Mouse (Mus musculus): ENCODE data around the gene Acan. TPM values are rescaled to one million over a fixed set of nuclear protein-coding genes. Genes with fewer than 3 reads are reported as not detected.

Acan gene
- polyA plus RNA-seq, 1 experiment from 2014 or later: not detected

DNA sequence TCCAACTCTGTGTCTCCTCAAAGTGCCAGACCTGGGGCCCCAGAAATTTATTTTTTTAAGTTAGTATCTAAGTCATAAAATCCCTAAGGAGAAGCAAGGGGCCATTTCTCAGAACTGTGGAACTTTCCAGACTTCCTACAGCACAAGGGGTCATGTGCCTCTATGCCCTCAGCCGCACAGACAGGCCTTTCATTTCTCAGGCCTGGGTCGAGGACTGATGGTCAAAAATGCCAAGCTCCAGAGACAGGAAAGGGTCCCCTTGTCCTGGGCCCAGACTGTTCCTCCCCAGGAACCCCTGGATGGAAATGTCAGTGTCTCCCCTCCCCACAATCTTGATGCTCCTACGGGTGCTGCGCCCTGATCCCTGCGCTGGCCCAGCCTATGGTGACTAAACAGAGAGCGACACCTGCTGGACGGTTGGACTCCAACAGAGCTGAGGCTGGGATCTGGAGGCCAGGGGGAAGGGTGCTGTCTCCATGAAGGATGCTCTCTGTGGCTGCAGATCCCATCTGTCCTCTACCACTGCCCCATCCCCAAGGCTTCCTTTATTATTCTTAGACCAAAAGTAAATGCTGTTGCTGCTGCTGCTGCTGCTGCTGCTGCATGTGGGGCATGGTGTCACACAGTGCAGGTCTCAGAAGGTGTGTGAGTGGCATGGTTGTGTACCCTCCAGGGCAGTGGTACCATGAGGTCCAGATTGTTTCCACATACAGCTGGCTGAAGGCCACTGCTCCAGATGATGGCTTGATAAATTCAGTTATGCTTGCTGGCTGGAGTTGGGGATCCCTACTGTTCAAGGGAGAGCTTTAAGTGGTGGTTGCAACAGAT lies 27.5 kb downstream of the Acan start:
- H3K27ac ChIP-seq (ENCODE audit: low read depth, low read length): no peak overlapping the region
- no peak overlapping the region for H3K4me2 ChIP-seq (replicated peaks; ENCODE audit: low read depth)
- H3K9me3 ChIP-seq (ENCODE audit: control insufficient read depth): no peaks in the 10 kb centered on the region
- no peaks in the 10 kb centered on the region for H3K4me1 ChIP-seq (replicated peaks; ENCODE audit: control insufficient read depth, insufficient read depth, low read length)
- WGBS: 21% methylated on average over 7 of the region's 7 CpGs
- no peaks in the 10 kb centered on the region for H3K27me3 ChIP-seq (replicated peaks; ENCODE audit: control insufficient read depth, insufficient read depth, low read length)
- no peak overlapping the region for H3K4me3 ChIP-seq (ENCODE audit: low read depth, low read length)
- H3K9ac ChIP-seq (ENCODE audit: low read depth, low read length): no peak overlapping the region
- peak; percentile 92 for TF ChIP-seq CTCF (IDR thresholded peaks at IDR 0.05; ENCODE audit: low read depth)
- ATAC-seq: no peak
- H3K36me3 ChIP-seq (ENCODE audit: control insufficient read depth, insufficient read depth): no peaks in the 10 kb centered on the region

DNA sequence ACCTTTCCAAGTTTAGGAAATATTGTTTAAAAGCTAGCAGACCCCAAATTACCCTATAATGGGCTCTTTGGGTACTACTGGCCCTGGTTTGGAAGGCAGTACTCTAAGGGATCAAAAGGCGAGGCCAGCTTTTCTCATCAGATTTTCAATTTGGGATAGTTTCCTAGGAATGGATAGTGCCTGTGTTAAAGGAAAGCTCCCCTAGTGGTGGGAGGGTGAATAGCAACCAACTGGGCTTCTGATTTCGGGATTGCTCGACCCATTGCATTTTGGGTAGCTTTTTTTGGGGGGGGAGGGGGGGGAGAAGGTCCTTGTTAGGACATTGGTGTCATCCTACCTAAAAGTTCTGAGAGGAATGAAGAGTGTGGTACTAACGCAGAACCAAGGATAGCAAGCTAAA lies 35.8 kb downstream of the Acan start:
- peak; percentile 61 for TF ChIP-seq CTCF (IDR thresholded peaks at IDR 0.05; ENCODE audit: low read depth)
- ATAC-seq: no peak
- Histone ChIP-seq H3K4me1 (replicated peaks; ENCODE audit: control insufficient read depth, insufficient read depth, low read length) (no peaks in the 10 kb centered on the region), H3K9me3 (ENCODE audit: control insufficient read depth) (no peaks in the 10 kb centered on the region), H3K27me3 (replicated peaks; ENCODE audit: control insufficient read depth, insufficient read depth, low read length) (no peaks in the 10 kb centered on the region), H3K9ac (ENCODE audit: low read depth, low read length) (no peak overlapping the region), H3K4me2 (replicated peaks; ENCODE audit: low read depth) (no peak overlapping the region), H3K27ac (ENCODE audit: low read depth, low read length) (no peak overlapping the region), H3K4me3 (ENCODE audit: low read depth, low read length) (no peak overlapping the region), H3K36me3 (ENCODE audit: control insufficient read depth, insufficient read depth) (no peaks in the 10 kb centered on the region)
- 78% methylated on average over 4 of the region's 4 CpGs for WGBS

DNA sequence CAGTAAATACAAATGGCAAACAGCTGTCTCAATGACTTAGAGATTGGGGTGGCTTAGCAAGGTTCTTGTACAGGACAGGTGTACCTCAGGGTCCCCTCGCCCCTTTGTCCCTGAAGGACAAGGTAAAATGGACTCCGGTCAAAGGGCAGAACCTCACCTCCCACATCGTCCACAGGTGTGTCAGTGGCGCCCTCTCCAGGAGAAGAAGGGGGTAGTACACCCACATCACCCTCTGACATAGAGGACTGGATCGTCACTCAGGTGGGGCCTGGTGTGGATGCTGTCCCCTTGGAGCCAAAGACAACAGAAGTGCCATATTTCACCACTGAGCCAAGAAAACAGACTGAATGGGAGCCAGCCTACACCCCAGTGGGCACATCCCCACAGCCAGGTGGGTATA lies 43.2 kb downstream of the Acan start:
- H3K4me3 ChIP-seq (ENCODE audit: low read depth, low read length): no peak overlapping the region
- no peak overlapping the region for H3K27ac ChIP-seq (ENCODE audit: low read depth, low read length)
- H3K9me3 ChIP-seq (ENCODE audit: control insufficient read depth): no peaks in the 10 kb centered on the region
- TF ChIP-seq CTCF (IDR thresholded peaks at IDR 0.05; ENCODE audit: low read depth): no peak
- no peak overlapping the region for H3K4me2 ChIP-seq (replicated peaks; ENCODE audit: low read depth)
- no peaks in the 10 kb centered on the region for H3K36me3 ChIP-seq (ENCODE audit: control insufficient read depth, insufficient read depth)
- H3K4me1 ChIP-seq (replicated peaks; ENCODE audit: control insufficient read depth, insufficient read depth, low read length): no peaks in the 10 kb centered on the region
- ATAC-seq: no peak
- H3K27me3 ChIP-seq (replicated peaks; ENCODE audit: control insufficient read depth, insufficient read depth, low read length): no peaks in the 10 kb centered on the region
- no peak overlapping the region for H3K9ac ChIP-seq (ENCODE audit: low read depth, low read length)
- 74% methylated on average over 5 of the region's 5 CpGs for WGBS

DNA sequence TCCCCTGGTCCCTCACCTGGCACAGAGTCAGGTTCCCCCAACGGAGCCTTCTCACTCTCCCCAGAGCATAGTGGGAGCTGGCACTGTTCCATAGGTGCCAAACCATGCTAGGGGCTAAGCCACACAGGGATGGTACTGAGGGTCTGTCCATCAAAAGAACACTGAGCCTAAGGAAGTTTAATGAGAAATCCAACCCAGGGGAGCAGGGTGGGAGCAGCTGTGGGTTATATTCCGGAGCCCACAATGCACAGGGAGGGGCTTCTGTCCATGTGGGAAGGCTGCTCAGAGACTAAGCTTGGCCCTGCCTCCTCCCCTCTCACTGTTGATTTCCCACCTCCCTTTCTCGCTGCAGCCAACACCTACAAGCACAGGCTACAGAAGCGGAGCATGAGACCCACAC lies 60.6 kb downstream of the Acan start:
- no peak overlapping the region for H3K27ac ChIP-seq (ENCODE audit: low read depth, low read length)
- no peaks in the 10 kb centered on the region for H3K9me3 ChIP-seq (ENCODE audit: control insufficient read depth)
- H3K4me3 ChIP-seq (ENCODE audit: low read depth, low read length): no peak overlapping the region
- H3K36me3 ChIP-seq (ENCODE audit: control insufficient read depth, insufficient read depth): no peaks in the 10 kb centered on the region
- no peak overlapping the region for H3K4me2 ChIP-seq (replicated peaks; ENCODE audit: low read depth)
- TF ChIP-seq CTCF (IDR thresholded peaks at IDR 0.05; ENCODE audit: low read depth): no peak
- no peaks in the 10 kb centered on the region for H3K27me3 ChIP-seq (replicated peaks; ENCODE audit: control insufficient read depth, insufficient read depth, low read length)
- WGBS: 57% methylated on average over 4 of the region's 4 CpGs
- H3K9ac ChIP-seq (ENCODE audit: low read depth, low read length): no peak overlapping the region
- ATAC-seq: no peak
- no peaks in the 10 kb centered on the region for H3K4me1 ChIP-seq (replicated peaks; ENCODE audit: control insufficient read depth, insufficient read depth, low read length)

GRCm38 (mm10) chr7:79123465-79123864 lies 70.2 kb downstream of the Acan start:
- no peaks in the 10 kb centered on the region for H3K9me3 ChIP-seq (ENCODE audit: control insufficient read depth)
- WGBS: 67% methylated on average over 5 of the region's 5 CpGs
- no peak overlapping the region for H3K27ac ChIP-seq (ENCODE audit: low read depth, low read length)
- H3K9ac ChIP-seq (ENCODE audit: low read depth, low read length): no peak overlapping the region
- no peak for ATAC-seq
- TF ChIP-seq CTCF (IDR thresholded peaks at IDR 0.05; ENCODE audit: low read depth): no peak
- no peaks in the 10 kb centered on the region for H3K4me1 ChIP-seq (replicated peaks; ENCODE audit: control insufficient read depth, insufficient read depth, low read length)
- H3K4me3 ChIP-seq (ENCODE audit: low read depth, low read length): no peak overlapping the region
- no peaks in the 10 kb centered on the region for H3K27me3 ChIP-seq (replicated peaks; ENCODE audit: control insufficient read depth, insufficient read depth, low read length)
- H3K36me3 ChIP-seq (ENCODE audit: control insufficient read depth, insufficient read depth): no peaks in the 10 kb centered on the region
- H3K4me2 ChIP-seq (replicated peaks; ENCODE audit: low read depth): no peak overlapping the region

DNA sequence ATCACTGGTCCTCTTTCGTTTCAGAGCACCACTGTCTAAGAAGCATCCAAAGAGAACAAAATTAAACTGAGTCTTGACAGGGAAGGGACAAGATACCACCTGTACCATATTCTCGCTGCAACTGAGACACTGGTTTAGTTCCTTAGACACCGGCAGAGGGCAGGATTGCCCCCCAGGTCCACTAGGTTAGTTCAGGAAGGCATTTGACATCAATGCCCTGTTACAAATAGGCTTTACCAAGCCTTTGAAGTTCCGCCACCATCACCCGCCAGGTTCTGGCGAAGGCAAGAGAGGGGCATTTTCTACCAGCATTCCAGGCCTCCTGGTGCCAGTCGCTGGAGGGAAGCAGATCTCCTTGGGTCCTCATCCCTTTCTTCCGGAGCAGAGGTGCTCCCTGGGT lies 76.6 kb downstream of the Acan start:
- no peak for ATAC-seq
- 24% methylated on average over 8 of the region's 8 CpGs for WGBS
- peak; percentile 53 for TF ChIP-seq CTCF (IDR thresholded peaks at IDR 0.05; ENCODE audit: low read depth)
- Histone ChIP-seq H3K9me3 (ENCODE audit: control insufficient read depth) (no peaks in the 10 kb centered on the region), H3K27me3 (replicated peaks; ENCODE audit: control insufficient read depth, insufficient read depth, low read length) (0 out of 2 replicates have a peak, but pooled peaks cover 4% of the 10 kb centered on the region), H3K27ac (ENCODE audit: low read depth, low read length) (no peak overlapping the region), H3K4me1 (replicated peaks; ENCODE audit: control insufficient read depth, insufficient read depth, low read length) (0 out of 2 replicates have a peak, but pooled peaks cover 2% of the 10 kb centered on the region), H3K9ac (ENCODE audit: low read depth, low read length) (no peak overlapping the region), H3K36me3 (ENCODE audit: control insufficient read depth, insufficient read depth) (peaks cover 11% of the 10 kb centered on the region; the same call in 1 of the 2 replicates), H3K4me2 (replicated peaks; ENCODE audit: low read depth) (no peak overlapping the region), H3K4me3 (ENCODE audit: low read depth, low read length) (no peak overlapping the region)
